Mouse (Mus musculus): ENCODE measurements around the gene Srp72. TPM values are rescaled to one million over a fixed set of nuclear protein-coding genes. Genes with fewer than 3 reads are reported as not detected.
A peak's percentile ranks its signal among the peaks of the same experiment; 100 is the strongest.
"Not testable (repeated sequence)": the region's sequence is repeated elsewhere in the genome, so short reads cannot be mapped to it uniquely, and the experiment has no call there.

The Srp72 gene
- polyA plus RNA-seq, 1 experiment from 2014 or later, result 81.3 TPM

- Histone ChIP-seq H3K4me3 (no peak overlapping the region), H3K36me3 (replicated peaks) (no peaks in the 10 kb centered on the region), H3K4me1 (no peaks in the 10 kb centered on the region), H3K27ac (replicated peaks) (no peak overlapping the region), H3K9me3 (no peaks in the 10 kb centered on the region), H3K27me3 (replicated peaks; ENCODE audit: low read depth, poor library complexity, severe bottlenecking) (no peaks in the 10 kb centered on the region)
- WGBS, result 88% methylated on average over 3 of the region's 3 CpGs
- no peak for DNase-seq (ENCODE audit: low spot score)
Observed at GRCm38 (mm10) chr5:77028034-77028433, 53.6 kb downstream of the Srp72 start.

DNA sequence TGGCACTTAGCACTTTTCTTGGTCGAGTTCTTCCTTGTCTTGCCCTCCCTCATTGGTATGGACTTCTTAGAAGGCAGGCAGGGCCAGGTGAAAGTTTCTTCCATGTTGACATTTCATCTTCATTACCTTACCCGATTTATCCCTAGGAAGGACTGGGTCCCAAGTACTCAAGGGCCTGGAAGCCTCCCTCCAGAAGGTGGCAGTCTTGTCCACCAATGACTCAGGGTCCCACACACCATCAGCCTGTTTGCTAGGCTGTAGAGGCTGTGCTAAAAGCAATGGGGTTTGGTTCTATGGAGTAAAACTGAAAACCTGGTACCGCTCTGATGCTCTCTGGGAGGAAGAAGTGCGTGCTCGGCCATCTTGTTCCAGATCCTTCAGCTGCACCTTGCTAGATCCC is 55.3 kb downstream of the Srp72 start:
- DNase-seq (ENCODE audit: low spot score), result peak; percentile 20
- no peaks in the 10 kb centered on the region for H3K27me3 ChIP-seq (replicated peaks; ENCODE audit: low read depth, poor library complexity, severe bottlenecking)
- H3K36me3 ChIP-seq (replicated peaks), result no peaks in the 10 kb centered on the region
- H3K4me1 ChIP-seq, result no peaks in the 10 kb centered on the region
- 77% methylated on average over 5 of the region's 5 CpGs for WGBS
- no peak overlapping the region for H3K27ac ChIP-seq (replicated peaks)
- no peak overlapping the region for H3K4me3 ChIP-seq
- H3K9me3 ChIP-seq, result no peaks in the 10 kb centered on the region

- not testable (repeated sequence) for H3K36me3 ChIP-seq (replicated peaks); H3K9me3 ChIP-seq; DNase-seq (ENCODE audit: low spot score); H3K4me3 ChIP-seq; H3K27me3 ChIP-seq (replicated peaks; ENCODE audit: low read depth, poor library complexity, severe bottlenecking); H3K4me1 ChIP-seq; H3K27ac ChIP-seq (replicated peaks)
Observed at GRCm38 (mm10) chr5:77035101-77035500, 60.6 kb downstream of the Srp72 start.

DNA sequence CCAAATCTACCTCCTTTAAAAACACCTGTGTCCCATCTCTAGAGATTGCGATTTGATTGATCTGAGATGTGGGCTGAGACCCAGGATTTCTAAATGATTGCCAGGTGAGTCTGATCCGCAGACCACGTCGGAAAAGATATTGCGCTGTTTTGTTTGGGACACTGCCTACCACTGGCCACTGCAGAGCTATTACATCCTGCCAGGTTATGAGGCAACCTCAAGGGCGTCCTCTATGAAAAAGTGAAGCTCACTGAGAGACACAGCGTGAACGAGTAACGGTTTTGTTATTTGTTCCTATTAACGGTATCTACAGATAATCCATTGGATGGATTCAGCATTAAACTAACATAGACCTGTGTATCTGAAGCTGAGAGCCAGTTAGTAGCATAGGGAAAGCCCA is 64.0 kb downstream of the Srp72 start:
- no peaks in the 10 kb centered on the region for H3K27me3 ChIP-seq (replicated peaks; ENCODE audit: low read depth, poor library complexity, severe bottlenecking)

GRCm38 (mm10) chr5:77039391-77039790 is 64.9 kb downstream of the Srp72 start:
- H3K9me3 ChIP-seq, result no peaks in the 10 kb centered on the region
- no peaks in the 10 kb centered on the region for H3K4me1 ChIP-seq
- H3K27ac ChIP-seq (replicated peaks), result no peak overlapping the region
- no peak for DNase-seq (ENCODE audit: low spot score)
- no peaks in the 10 kb centered on the region for H3K36me3 ChIP-seq (replicated peaks)
- H3K4me3 ChIP-seq, result no peak overlapping the region
- no peaks in the 10 kb centered on the region for H3K27me3 ChIP-seq (replicated peaks; ENCODE audit: low read depth, poor library complexity, severe bottlenecking)

More for the DNA sequence above, 64.0 kb downstream of the Srp72 start:
- no peaks in the 10 kb centered on the region for H3K4me1 ChIP-seq
- H3K9me3 ChIP-seq, result no peaks in the 10 kb centered on the region
- 93% methylated on average over 10 of the region's 10 CpGs for WGBS
- DNase-seq (ENCODE audit: low spot score), result no peak
- H3K27ac ChIP-seq (replicated peaks), result no peak overlapping the region
- H3K4me3 ChIP-seq, result no peak overlapping the region
- no peaks in the 10 kb centered on the region for H3K36me3 ChIP-seq (replicated peaks)

- Histone ChIP-seq H3K27me3 (replicated peaks; ENCODE audit: low read depth, poor library complexity, severe bottlenecking) (no peaks in the 10 kb centered on the region), H3K27ac (replicated peaks) (no peak overlapping the region), H3K4me1 (no peaks in the 10 kb centered on the region), H3K36me3 (replicated peaks) (no peaks in the 10 kb centered on the region), H3K4me3 (no peak overlapping the region), H3K9me3 (no peaks in the 10 kb centered on the region)
- no peak for DNase-seq (ENCODE audit: low spot score)
- WGBS, result 73% methylated on average over 5 of the region's 5 CpGs
Observed at GRCm38 (mm10) chr5:77044362-77044761, 69.9 kb downstream of the Srp72 start.

Other genes starting within 250 kb of the Srp72 start
- gene Aasdh, start 69.2 kb upstream of the Srp72 start, polyA plus RNA-seq (2016; fragmentation: Nextera tagmentation; extraction: Ambion mirVana), result 23.2 and 26.2 TPM in 2 replicates
- gene Paics, start 23.4 kb upstream of the Srp72 start, polyA plus RNA-seq (2016; fragmentation: Nextera tagmentation; extraction: Ambion mirVana), result 469 and 495 TPM in 2 replicates
- gene Ppat, start 23.1 kb upstream of the Srp72 start, polyA plus RNA-seq (2016; fragmentation: Nextera tagmentation; extraction: Ambion mirVana), result 53.0 and 56.5 TPM in 2 replicates
- 0.31 TPM in 1 of 2 replicates, not detected in the other for gene Arl9, start 29.4 kb downstream of the Srp72 start, polyA plus RNA-seq (2016; fragmentation: Nextera tagmentation; extraction: Ambion mirVana)
- not detected in 2 replicates for gene Thegl, start 41.3 kb downstream of the Srp72 start, polyA plus RNA-seq (2016; fragmentation: Nextera tagmentation; extraction: Ambion mirVana)
- 0.40 TPM in 1 of 2 replicates, not detected in the other for gene Hopx, start 140.4 kb downstream of the Srp72 start, polyA plus RNA-seq (2016; fragmentation: Nextera tagmentation; extraction: Ambion mirVana)
- 1.5 and 1.8 TPM in 2 replicates for gene Spink2, start 236.8 kb downstream of the Srp72 start, polyA plus RNA-seq (2016; fragmentation: Nextera tagmentation; extraction: Ambion mirVana)

Data from embryonic facial prominence, embryonic 10.5 days (tissue).